Mouse (Mus musculus) liver, postnatal 0 days (tissue): Measurements from ENCODE around the gene Sos2. TPM values are rescaled to one million over a fixed set of nuclear protein-coding genes. Genes with fewer than 3 reads are reported as not detected.

Experiments
- ATAC-seq: fragments of 200-750 bp; cut with Nextera tagmentation; 2 replicates; pipeline ENCODE4 v1.8.0; 2017; ENCODE audit warnings: mild to moderate bottlenecking, moderate library complexity
- DNase-seq: peaks from one replicate; pipeline ENCODE4 v3.0.0-alpha.2; 2016
- H3K27ac ChIP-seq: fragments of 300-500 bp; sonication (generic); 2 replicates; pipeline ENCODE4 v1.5.1; 2014; ENCODE audit warnings: antibody characterized with exemption, moderate library complexity, mild to moderate bottlenecking, low read depth
- H3K27me3 ChIP-seq: fragments of 300-500 bp; sonication (generic); 2 replicates; pipeline ENCODE4 v1.6.1; 2014; ENCODE audit warnings: low read length, control low read depth, mixed read lengths; ENCODE audit not compliant: insufficient read depth
- H3K36me3 ChIP-seq: fragments of 300-500 bp; sonication (generic); replicated peaks from 2 replicates; pipeline ENCODE4 v1.6.1; 2014; ENCODE audit warnings: mild to moderate bottlenecking, control low read depth, low read length, moderate library complexity, mixed read lengths; ENCODE audit not compliant: insufficient read depth
- H3K4me1 ChIP-seq: fragments of 300-500 bp; sonication (generic); 2 replicates; pipeline ENCODE4 v1.6.1; 2014; ENCODE audit warnings: antibody characterized with exemption, mild to moderate bottlenecking, control low read depth; ENCODE audit not compliant: insufficient read depth
- H3K4me2 ChIP-seq: fragments of 300-500 bp; sonication (generic); 2 replicates; pipeline ENCODE4 v1.6.1; 2014; ENCODE audit warnings: low read depth, mild to moderate bottlenecking, low read length, moderate library complexity, mixed read lengths
- H3K4me3 ChIP-seq: fragments of 300-500 bp; sonication (generic); 2 replicates; pipeline ENCODE4 v1.5.1; 2014; ENCODE audit warnings: low read depth, low read length
- H3K9ac ChIP-seq: fragments of 300-500 bp; sonication (generic); replicated peaks from 2 replicates; pipeline ENCODE4 v1.6.1; 2014; ENCODE audit warnings: mild to moderate bottlenecking, moderate library complexity
- H3K9me3 ChIP-seq: fragments of 300-500 bp; sonication (generic); 2 replicates; pipeline ENCODE4 v1.6.1; 2016; ENCODE audit warnings: mild to moderate bottlenecking, control low read depth, low read length, mixed read lengths
- CTCF ChIP-seq: sonication (generic); IDR thresholded peaks from 2 replicates; pipeline ENCODE4 v1.5.1; 2016; ENCODE audit warnings: antibody characterized with exemption, low read depth
- EP300 ChIP-seq: IDR thresholded peaks from 2 replicates; pipeline ENCODE4 v1.6.1; 2016; ENCODE audit warnings: antibody characterized with exemption, low read depth, mild to moderate bottlenecking
- WGBS: fragments of 180-500 bp; shearing (Covaris S2); extraction: QIAGEN DNeasy Blood & Tissue Kit; methylation state at CpG from one replicate; pipeline ENCODE4 v1.1.7; 2014; ENCODE audit not compliant: insufficient replicate concordance; 5-methylcytosine and 5-hydroxymethylcytosine counted together
- polyA plus RNA-seq: library from polyadenylated mRNA; unstranded; fragments of >200 nt; fragmentation: Nextera tagmentation; extraction: Ambion mirVana; gene quantifications from 2 replicates; pipeline ENCODE4 v1.2.1, GENCODE M21; 2015

The Sos2 gene
- polyA plus RNA-seq, 1 experiment from 2014 or later: 3.5 TPM

DNA sequence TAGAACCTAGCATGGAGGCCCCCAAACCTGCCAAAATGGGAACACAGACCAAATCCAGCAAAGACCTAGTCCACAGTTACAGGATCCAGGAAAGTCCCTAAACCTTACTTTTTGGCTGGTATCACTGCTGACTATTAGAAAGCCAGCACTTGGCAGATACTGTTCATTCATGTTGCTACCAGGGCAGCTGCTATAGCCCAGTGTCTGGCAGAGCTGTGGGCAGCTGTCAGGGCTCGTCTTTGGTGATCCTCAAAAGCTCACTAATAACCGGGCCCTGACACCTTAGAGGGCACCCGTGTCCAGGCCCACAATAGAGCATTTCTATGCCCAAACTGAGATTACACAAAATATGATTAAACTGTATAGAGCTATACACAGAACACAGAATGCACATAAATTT is 41.2 kb upstream of the Sos2 start:
- H3K4me3 ChIP-seq: no peak overlapping the region
- peaks cover 9% of the 10 kb centered on the region for H3K9me3 ChIP-seq
- DNase-seq: no peak
- H3K4me2 ChIP-seq: no peak overlapping the region
- 77% methylated on average over 3 of the region's 3 CpGs for WGBS
- TF ChIP-seq EP300 (no peak), CTCF (no peak)
- H3K9ac ChIP-seq: no peak overlapping the region
- H3K4me1 ChIP-seq: peaks cover 15% of the 10 kb centered on the region
- H3K36me3 ChIP-seq: no peaks in the 10 kb centered on the region
- H3K27me3 ChIP-seq: no peaks in the 10 kb centered on the region
- H3K27ac ChIP-seq: no peak overlapping the region
- ATAC-seq: no peak

DNA sequence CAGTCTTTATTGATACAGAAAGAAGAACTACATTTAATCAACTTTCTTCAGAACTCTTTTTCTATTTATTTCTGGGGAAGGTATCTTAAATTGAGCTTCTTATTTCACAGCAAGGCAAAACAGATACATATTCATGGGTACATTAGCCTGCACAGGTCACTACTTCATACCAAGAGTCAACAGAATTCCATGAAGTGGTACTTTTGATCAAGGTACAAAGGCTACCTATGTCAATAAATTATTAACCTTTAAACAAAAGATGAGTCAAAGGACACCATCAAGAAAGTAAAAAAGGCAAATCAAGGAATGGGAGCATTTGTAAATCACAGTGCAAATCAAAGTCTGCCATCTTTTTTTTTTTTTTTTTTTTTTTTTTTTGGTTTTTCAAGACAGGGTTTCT is 32.0 kb upstream of the Sos2 start:
- no peaks in the 10 kb centered on the region for H3K4me1 ChIP-seq
- H3K4me2 ChIP-seq: no peak overlapping the region
- ATAC-seq: no peak

DNA sequence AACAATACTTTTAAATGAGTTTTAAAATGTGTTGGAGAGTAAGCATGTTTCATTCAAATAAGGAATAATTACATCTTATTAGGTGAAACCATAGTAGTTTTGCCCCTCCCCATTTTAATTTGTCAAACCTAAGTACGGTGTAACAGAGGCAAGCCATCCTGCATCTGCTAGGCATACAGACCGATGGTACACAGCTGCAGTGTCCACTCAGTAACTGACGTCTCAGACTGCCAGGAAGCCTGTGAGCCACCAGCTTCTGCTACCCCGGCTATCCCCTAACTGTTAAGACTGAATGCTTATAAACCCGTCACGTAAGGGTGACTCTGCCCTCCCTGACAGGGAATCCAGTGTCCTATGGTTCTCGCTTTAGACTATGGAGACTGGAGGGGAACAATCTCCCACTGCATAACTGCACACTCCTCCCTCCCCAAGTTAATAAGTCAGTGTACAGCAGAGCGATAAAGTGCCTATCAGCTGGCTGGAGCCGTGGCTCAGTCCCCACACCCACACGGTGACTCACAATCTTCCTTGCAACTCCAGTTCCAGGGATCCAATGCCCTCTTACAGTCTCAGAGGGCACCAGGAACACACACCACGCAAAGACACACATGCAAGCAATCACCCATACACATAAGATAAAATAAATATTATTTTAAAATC is 23.3 kb upstream of the Sos2 start:
- no peaks in the 10 kb centered on the region for H3K4me1 ChIP-seq
- H3K27ac ChIP-seq: no peak overlapping the region
- H3K36me3 ChIP-seq: peaks cover 22% of the 10 kb centered on the region
- no peak for DNase-seq
- H3K27me3 ChIP-seq: no peaks in the 10 kb centered on the region
- no peak overlapping the region for H3K4me2 ChIP-seq
- no peak overlapping the region for H3K4me3 ChIP-seq
- no peak for ATAC-seq
- H3K9ac ChIP-seq: no peak overlapping the region
- 81% methylated on average over 11 of the region's 11 CpGs for WGBS
- H3K9me3 ChIP-seq: no peaks in the 10 kb centered on the region
- TF ChIP-seq CTCF: no peak
- no peak for TF ChIP-seq EP300

More for the DNA sequence above, 32.0 kb upstream of the Sos2 start:
- Histone ChIP-seq H3K36me3 (0 out of 2 replicates have a peak, but pooled peaks cover 11% of the 10 kb centered on the region), H3K27me3 (no peaks in the 10 kb centered on the region), H3K4me3 (no peak overlapping the region), H3K9me3 (no peaks in the 10 kb centered on the region), H3K27ac (no peak overlapping the region), H3K9ac (no peak overlapping the region)
- DNase-seq: no peak
- TF ChIP-seq CTCF (no peak), EP300 (no peak)

DNA sequence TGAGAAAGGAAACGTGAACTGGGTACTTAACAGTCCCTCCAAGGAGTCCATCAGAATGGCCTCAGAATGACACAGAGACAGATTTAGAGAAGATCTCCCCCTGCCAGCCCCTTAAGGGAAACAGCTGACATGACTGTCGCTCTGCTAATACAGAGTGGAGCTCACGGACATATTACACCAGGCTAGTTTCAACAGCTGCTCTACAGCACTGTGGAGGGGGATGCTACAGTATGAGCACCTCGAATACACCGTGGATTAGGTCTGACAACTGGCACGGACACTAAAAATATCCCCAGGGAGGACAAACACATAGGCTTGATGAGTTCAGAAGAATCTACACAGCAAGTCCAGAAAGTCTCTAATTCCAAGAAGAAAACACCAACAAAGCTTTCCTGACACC is 16.7 kb upstream of the Sos2 start:
- TF ChIP-seq CTCF (no peak), EP300 (no peak)
- Histone ChIP-seq H3K9me3 (no peaks in the 10 kb centered on the region), H3K27me3 (no peaks in the 10 kb centered on the region), H3K27ac (no peak overlapping the region), H3K36me3 (peaks cover 18% of the 10 kb centered on the region), H3K4me1 (no peaks in the 10 kb centered on the region), H3K4me3 (no peak overlapping the region), H3K9ac (no peak overlapping the region), H3K4me2 (no peak overlapping the region)
- 85% methylated on average over 6 of the region's 6 CpGs for WGBS
- ATAC-seq (no peak), DNase-seq (no peak)

DNA sequence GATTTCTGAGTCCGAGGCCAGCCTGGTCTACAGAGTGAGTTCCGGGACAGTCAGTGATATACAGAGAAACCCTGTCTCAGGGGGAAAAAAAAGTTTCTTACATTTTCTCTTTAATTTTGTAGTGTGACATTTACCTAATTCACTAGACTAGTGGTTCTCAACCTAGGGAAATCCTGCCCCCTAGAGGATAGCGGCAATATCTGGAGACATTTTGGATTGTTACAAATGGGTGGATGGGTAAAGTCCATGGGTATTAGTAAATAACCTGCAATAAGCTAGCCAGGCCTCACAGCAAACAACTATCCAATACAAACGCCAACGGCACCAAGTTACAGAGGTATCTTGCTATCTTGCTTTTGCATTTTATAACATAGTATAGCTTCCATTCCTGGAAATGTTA is 15.1 kb upstream of the Sos2 start:
- WGBS: 58% methylated on average over 5 of the region's 5 CpGs
- H3K4me2 ChIP-seq: no peak overlapping the region
- peaks cover 16% of the 10 kb centered on the region for H3K36me3 ChIP-seq
- no peaks in the 10 kb centered on the region for H3K9me3 ChIP-seq
- ATAC-seq (peak; percentile 68), DNase-seq (peak; percentile 62)
- H3K9ac ChIP-seq: no peak overlapping the region
- no peak for TF ChIP-seq EP300
- peak; percentile 85 for TF ChIP-seq CTCF
- no peak overlapping the region for H3K27ac ChIP-seq
- no peaks in the 10 kb centered on the region for H3K27me3 ChIP-seq
- H3K4me3 ChIP-seq: no peak overlapping the region
- no peaks in the 10 kb centered on the region for H3K4me1 ChIP-seq

DNA sequence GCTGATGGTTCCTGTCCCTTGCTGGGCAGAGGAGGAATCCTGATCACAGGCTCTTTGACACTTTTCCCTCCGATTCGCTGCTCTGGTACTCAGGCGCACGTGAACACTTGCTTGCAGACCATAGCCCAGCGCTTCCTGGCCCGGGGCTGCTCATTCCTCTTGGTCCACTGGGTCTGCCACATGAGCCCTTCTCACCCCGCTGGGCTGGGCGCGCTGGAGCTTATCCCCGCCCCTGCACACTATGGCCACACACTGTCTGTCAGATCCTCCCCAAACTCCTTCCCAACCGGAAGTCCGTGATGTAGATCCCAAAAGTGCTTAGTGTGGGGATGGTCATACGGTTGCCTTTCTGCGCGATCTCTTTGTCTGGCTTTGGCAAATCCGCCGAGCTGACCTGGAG is 11.8 kb upstream of the Sos2 start:
- Histone ChIP-seq H3K36me3 (0 out of 2 replicates have a peak, but pooled peaks cover 2% of the 10 kb centered on the region), H3K4me3 (no peak overlapping the region), H3K9ac (no peak overlapping the region), H3K27me3 (no peaks in the 10 kb centered on the region), H3K27ac (no peak overlapping the region), H3K4me1 (no peaks in the 10 kb centered on the region; the same call in 1 of the 2 replicates), H3K9me3 (no peaks in the 10 kb centered on the region), H3K4me2 (no peak overlapping the region)
- no peak for ATAC-seq
- 92% methylated on average over 17 of the region's 17 CpGs for WGBS
- no peak for TF ChIP-seq CTCF
- TF ChIP-seq EP300: no peak
- no peak for DNase-seq
